Mouse (Mus musculus): ENCODE measurements at regions not wholly inside any gene's neighbourhood (a gene's known extent, or its start where the extent isn't known, plus 50 kb on each side); places are given as distances from the start of the nearest gene placed in this dataset.

- in situ Hi-C loops (cut with MboI, MseI), result loop anchor here (5.0 kb wide), 1 partner anchor 70 kb away; no protein-coding TSS in a partner anchor
Observed at GRCm38 (mm10) chr16:77537351-77537750, 64.5 kb downstream of the Gm11146 start.

- in situ Hi-C loops (cut with MboI, MseI), result loop anchor here (5.0 kb wide), 1 partner anchor 71 kb away; no protein-coding TSS in a partner anchor
Observed at GRCm38 (mm10) chr16:77536746-77537145, 65.1 kb downstream of the Gm11146 start.

GRCm38 (mm10) chr16:77536314-77536713, 65.6 kb downstream of the Gm11146 start:
- in situ Hi-C loops (cut with MboI, MseI), result loop anchor here (5.0 kb wide), 1 partner anchor 71 kb away; no protein-coding TSS in a partner anchor

- in situ Hi-C loops (cut with MboI, MseI), result loop anchor here (5.0 kb wide), 1 partner anchor 72 kb away; no protein-coding TSS in a partner anchor
Observed at GRCm38 (mm10) chr16:77535021-77535420, 66.9 kb downstream of the Gm11146 start.

- in situ Hi-C loops (cut with MboI, MseI), result no loop called here
Observed at GRCm38 (mm10) chr16:77531596-77531995, 70.3 kb downstream of the Gm11146 start.

- in situ Hi-C loops (cut with MboI, MseI), result no loop called here
Observed at GRCm38 (mm10) chr16:77527951-77528350, 73.9 kb downstream of the Gm11146 start.

GRCm38 (mm10) chr16:77514606-77515005, 87.3 kb downstream of the Gm11146 start:
- in situ Hi-C loops (cut with MboI, MseI), result no loop called here

GRCm38 (mm10) chr16:77503556-77503955, 98.3 kb downstream of the Gm11146 start:
- in situ Hi-C loops (cut with MboI, MseI), result no loop called here

GRCm38 (mm10) chr16:77502916-77503315, 99.0 kb downstream of the Gm11146 start:
- in situ Hi-C loops (cut with MboI, MseI), result no loop called here

- in situ Hi-C loops (cut with MboI, MseI), result no loop called here
Observed at GRCm38 (mm10) chr16:77502026-77502425, 99.9 kb downstream of the Gm11146 start.

GRCm38 (mm10) chr16:77500981-77501380, 100.9 kb downstream of the Gm11146 start:
- in situ Hi-C loops (cut with MboI, MseI), result no loop called here

- in situ Hi-C loops (cut with MboI, MseI), result no loop called here
Observed at GRCm38 (mm10) chr16:77500413-77500812, 101.5 kb downstream of the Gm11146 start.

GRCm38 (mm10) chr16:77499537-77500301, 102.2 kb downstream of the Gm11146 start:
- in situ Hi-C loops (cut with MboI, MseI), result no loop called here

GRCm38 (mm10) chr16:77495310-77495709, 106.6 kb downstream of the Gm11146 start:
- in situ Hi-C loops (cut with MboI, MseI), result no loop called here

- in situ Hi-C loops (cut with MboI, MseI), result no loop called here
Observed at GRCm38 (mm10) chr16:77494042-77494441, 107.9 kb downstream of the Gm11146 start.

GRCm38 (mm10) chr16:77488155-77488554, 113.7 kb downstream of the Gm11146 start:
- in situ Hi-C loops (cut with MboI, MseI), result no loop called here

GRCm38 (mm10) chr16:77479812-77480211, 122.1 kb downstream of the Gm11146 start:
- in situ Hi-C loops (cut with MboI, MseI), result loop anchor here (10.0 kb wide), 1 partner anchor 865 kb away; no protein-coding TSS in a partner anchor

- in situ Hi-C loops (cut with MboI, MseI), result loop anchor here (10.0 kb wide), 1 partner anchor 857 kb away; no protein-coding TSS in a partner anchor
Observed at GRCm38 (mm10) chr16:77471868-77472267, 130.0 kb downstream of the Gm11146 start.

- in situ Hi-C loops (cut with MboI, MseI), result loop anchor here (10.0 kb wide), 1 partner anchor 855 kb away; no protein-coding TSS in a partner anchor
Observed at GRCm38 (mm10) chr16:77469903-77470302, 132.0 kb downstream of the Gm11146 start.

GRCm38 (mm10) chr16:77469328-77469875, 132.5 kb downstream of the Gm11146 start:
- in situ Hi-C loops (cut with MboI, MseI), result no loop called here

- in situ Hi-C loops (cut with MboI, MseI), result no loop called here
Observed at GRCm38 (mm10) chr16:77467216-77467615, 134.7 kb downstream of the Gm11146 start.

- in situ Hi-C loops (cut with MboI, MseI), result no loop called here
Observed at GRCm38 (mm10) chr16:77464623-77465022, 137.3 kb downstream of the Gm11146 start.

GRCm38 (mm10) chr16:77461922-77462321, 140.0 kb downstream of the Gm11146 start:
- in situ Hi-C loops (cut with MboI, MseI), result no loop called here

Measured in T-helper 1 cell (primary cell).